Comparison of ENCODE assay signal across 8 mouse cellular contexts in the genomic region with DNA sequence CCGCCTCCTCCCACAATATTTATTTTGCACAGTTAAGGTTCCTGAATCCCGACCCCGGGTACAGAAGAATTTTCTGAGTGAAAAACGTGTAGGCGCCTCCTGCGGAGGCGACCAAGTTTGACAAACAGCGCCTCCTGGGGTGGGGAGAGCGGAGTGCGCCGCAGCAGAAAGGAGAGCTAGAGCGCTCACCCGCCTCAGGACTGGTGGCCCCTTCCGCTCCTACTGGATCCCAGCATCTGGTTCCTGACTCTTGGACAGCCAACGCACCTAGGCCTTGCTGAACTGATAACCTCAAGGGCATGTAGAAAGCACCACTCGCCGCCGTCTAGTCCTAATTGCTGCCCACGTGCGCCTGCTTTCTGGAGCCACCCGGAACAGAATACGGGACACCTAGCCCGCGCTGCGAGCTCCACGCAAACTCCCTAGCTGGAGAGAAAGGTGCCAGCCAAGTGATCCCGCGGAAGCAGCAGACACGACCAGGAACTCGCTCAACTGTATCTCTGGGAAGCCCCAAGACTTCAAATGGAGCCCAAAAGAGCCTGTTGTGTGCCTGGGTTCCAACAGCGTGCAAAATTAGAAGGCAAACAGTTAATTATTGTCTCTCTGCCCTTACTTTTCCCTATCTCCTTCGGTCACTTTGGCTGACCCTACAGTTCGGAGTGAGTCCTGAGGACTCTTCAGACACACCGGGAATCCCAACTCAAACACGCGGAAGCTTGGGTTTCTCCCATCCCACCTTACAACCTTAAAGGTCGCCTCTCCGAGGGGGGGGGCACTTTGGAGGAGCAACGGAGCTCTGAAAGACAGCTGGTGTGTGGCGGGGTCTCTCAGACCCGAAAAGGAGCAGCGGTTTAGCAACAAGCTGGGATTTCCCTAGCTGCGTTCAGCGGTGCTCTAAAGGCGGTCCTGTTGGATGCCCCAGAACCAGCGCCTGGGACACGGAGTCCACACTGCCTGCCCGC. TPM values are rescaled to one million over a fixed set of nuclear protein-coding genes. Genes with fewer than 3 reads are reported as not detected.
DNase-seq lines count a peak whose midpoint lies in the region; ATAC-seq and TF ChIP-seq lines count a peak whose summit lies in the region.

No protein-coding gene starts in this region.

- ATAC-seq in forebrain, postnatal 0 days: no peak
- no peak for ATAC-seq in kidney, postnatal 0 days (replicated peaks; ENCODE audit: low FRiP score, low read depth)
- no peak for ATAC-seq in midbrain, embryonic 16.5 days

- H3K36me3 ChIP-seq in kidney, adult 2 months (ENCODE audit: control insufficient read depth, insufficient read depth, low read length): no peaks in the 10 kb centered on the region
- no peaks in the 10 kb centered on the region for H3K36me3 ChIP-seq in forebrain, postnatal 0 days (ENCODE audit: insufficient read depth)
- H3K36me3 ChIP-seq in kidney, postnatal 0 days (ENCODE audit: insufficient read depth, low read length): no peaks in the 10 kb centered on the region
- no peaks in the 10 kb centered on the region for H3K36me3 ChIP-seq in midbrain, embryonic 16.5 days (ENCODE audit: control insufficient read depth, insufficient read depth, low read length)

- no peaks in the 10 kb centered on the region for H3K4me1 ChIP-seq in kidney, adult 2 months (ENCODE audit: control insufficient read depth, insufficient read depth, low read length)
- H3K4me1 ChIP-seq in forebrain, postnatal 0 days (ENCODE audit: insufficient read depth): no peaks in the 10 kb centered on the region
- H3K4me1 ChIP-seq in kidney, postnatal 0 days (replicated peaks; ENCODE audit: insufficient read depth, low read length): peaks cover 8% of the 10 kb centered on the region
- peaks cover 35% of the 10 kb centered on the region for H3K4me1 ChIP-seq in midbrain, embryonic 16.5 days (ENCODE audit: control insufficient read depth, insufficient read depth, low read length)

- TF ChIP-seq CTCF in kidney, adult 2 months (conservative IDR thresholded peaks at IDR 0.05; ENCODE audit: insufficient read depth, insufficient read length, low read depth, low read length): peak; percentile 43
- TF ChIP-seq CTCF in forebrain, postnatal 0 days (IDR thresholded peaks at IDR 0.05; ENCODE audit: low read depth): peak; percentile 72
- TF ChIP-seq CTCF in kidney, postnatal 0 days (IDR thresholded peaks at IDR 0.05; ENCODE audit: low read depth): peak; percentile 71

- no peak overlapping the region for H3K4me2 ChIP-seq in forebrain, postnatal 0 days (ENCODE audit: low read depth)
- H3K4me2 ChIP-seq in kidney, postnatal 0 days (ENCODE audit: low read length): no peak overlapping the region
- H3K4me2 ChIP-seq in midbrain, embryonic 16.5 days (ENCODE audit: low read length): peak overlapping the region; percentile 67

- H3K9me3 ChIP-seq in forebrain, postnatal 0 days (ENCODE audit: low read length): no peaks in the 10 kb centered on the region
- no peaks in the 10 kb centered on the region for H3K9me3 ChIP-seq in kidney, postnatal 0 days (replicated peaks; ENCODE audit: low read length)
- H3K9me3 ChIP-seq in midbrain, embryonic 16.5 days (replicated peaks; ENCODE audit: control insufficient read depth, low read length, poor library complexity, severe bottlenecking): no peaks in the 10 kb centered on the region

- WGBS in kidney, adult 2 months: 5% methylated on average over 48 of the region's 48 CpGs
- 1% methylated on average over 48 of the region's 48 CpGs for WGBS in forebrain, postnatal 0 days
- WGBS in kidney, postnatal 0 days: 1% methylated on average over 48 of the region's 48 CpGs
- under 1% methylated on average over 48 of the region's 48 CpGs for WGBS in midbrain, embryonic 16.5 days

- TF ChIP-seq POLR2A in kidney, adult 2 months (IDR thresholded peaks at IDR 0.05; ENCODE audit: low read depth, low read length): no peak

- DNase-seq in kidney, adult 2 months: no peak
- no peak for DNase-seq in kidney, adult 9 months
- peak; percentile 62 for DNase-seq in adrenal gland, postnatal 25 days
- DNase-seq in forebrain, postnatal 0 days: peak; percentile 76
- DNase-seq in kidney, postnatal 0 days (ENCODE audit: low spot score): peak; percentile 81
- no peak for DNase-seq in frontal cortex, postnatal 14 days (ENCODE audit: low spot score in 2 of 2)
- DNase-seq in MN1 (ENCODE audit: low spot score): no peak

- H3K4me3 ChIP-seq in kidney, adult 2 months (ENCODE audit: insufficient read depth, low read depth, low read length): no peak overlapping the region
- no peak overlapping the region for H3K4me3 ChIP-seq in forebrain, postnatal 0 days (ENCODE audit: low read depth, low read length)
- H3K4me3 ChIP-seq in kidney, postnatal 0 days (replicated peaks; ENCODE audit: low read depth, low read length): no peak overlapping the region
- peak overlapping the region; percentile 27 for H3K4me3 ChIP-seq in midbrain, embryonic 16.5 days (ENCODE audit: low read depth, low read length)

- peaks cover 17% of the 10 kb centered on the region for H3K27me3 ChIP-seq in kidney, adult 2 months (replicated peaks; ENCODE audit: control insufficient read depth, insufficient read depth, low read length)
- H3K27me3 ChIP-seq in forebrain, postnatal 0 days (ENCODE audit: insufficient read depth, low read length): peaks cover 95% of the 10 kb centered on the region
- peaks cover 88% of the 10 kb centered on the region for H3K27me3 ChIP-seq in kidney, postnatal 0 days (ENCODE audit: insufficient read depth, low read length)
- peaks cover 37% of the 10 kb centered on the region for H3K27me3 ChIP-seq in midbrain, embryonic 16.5 days (ENCODE audit: control insufficient read depth, insufficient read depth, low read depth, low read length)

- H3K9ac ChIP-seq in forebrain, postnatal 0 days: no peak overlapping the region
- no peak overlapping the region for H3K9ac ChIP-seq in kidney, postnatal 0 days (ENCODE audit: low read depth, low read length)
- peak overlapping the region; percentile 50; the same call in 1 of the 2 replicates for H3K9ac ChIP-seq in midbrain, embryonic 16.5 days (ENCODE audit: low read depth, low read length)

- H3K27ac ChIP-seq in kidney, adult 2 months (ENCODE audit: insufficient read depth, low read depth, low read length): no peak overlapping the region
- no peak overlapping the region for H3K27ac ChIP-seq in forebrain, postnatal 0 days (ENCODE audit: low read depth, low read length)
- no peak overlapping the region for H3K27ac ChIP-seq in kidney, postnatal 0 days
- H3K27ac ChIP-seq in midbrain, embryonic 16.5 days (ENCODE audit: low read length): peak overlapping the region; percentile 87

RNA-seq across cellular contexts. Expression of gene Ebf3, which starts 5.0 kb away (rescaled TPM):
- polyA plus RNA-seq in kidney, adult 2 months (2012; rRNA removed): 0.68 and 1.9 TPM in 2 replicates
- 4.8 and 7.3 TPM in 2 replicates for total RNA-seq in adrenal gland, postnatal 25 days (2021)
- total RNA-seq in forebrain, postnatal 0 days (2014; rRNA removed): 5.8 and 14.0 TPM in 2 replicates
- polyA plus RNA-seq in forebrain, postnatal 0 days (2015; fragmentation: Nextera tagmentation; extraction: Ambion mirVana): 0.39 and 0.67 TPM in 2 replicates
- polyA plus RNA-seq in kidney, postnatal 0 days (2015; fragmentation: Nextera tagmentation; extraction: Ambion mirVana): 0.22 and 0.30 TPM in 2 replicates
- 8.8 and 9.0 TPM in 2 replicates for polyA plus RNA-seq in midbrain, embryonic 16.5 days (2015; fragmentation: Nextera tagmentation; extraction: Ambion mirVana)

Comparison
In these comparisons a context has a peak if more than half of its experiments do, and no peak if none do; other contexts are left out.
1. DNase-seq: peak in adrenal gland, postnatal 25 days (single experiment), forebrain, postnatal 0 days (single experiment) and kidney, postnatal 0 days (single experiment); none in kidney, adult 2 months (single experiment), kidney, adult 9 months (single experiment), frontal cortex, postnatal 14 days (0 of 2) and MN1 (single experiment).
2. Peak in every context shown above with its lines, with median percentiles within 50 percentile points of each other: CTCF ChIP-seq.